Mouse (Mus musculus): ENCODE measurements around the gene Muc20.

DNA sequence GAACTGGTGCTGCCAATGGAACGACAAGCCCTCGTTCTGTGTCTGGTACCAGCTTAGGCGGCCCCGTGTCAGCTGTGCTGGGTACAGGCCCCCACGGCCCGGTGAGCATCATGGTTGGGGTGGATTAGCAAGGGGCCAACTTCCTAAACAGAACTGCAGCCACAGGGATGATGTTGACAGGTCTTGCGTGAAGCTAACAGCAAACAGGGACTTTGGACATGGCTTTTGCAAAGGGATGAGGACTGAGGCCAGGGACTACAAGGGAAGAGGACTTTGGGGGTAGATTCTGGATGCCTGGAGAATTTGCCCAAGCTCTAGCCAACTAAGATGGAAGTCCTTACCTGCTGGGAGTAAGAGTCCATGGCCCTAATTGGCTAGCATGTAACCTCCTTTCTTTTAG, 30.3 kb downstream of the Muc20 start:
- TF ChIP-seq GATA1 (IDR thresholded peaks at IDR 0.05; ENCODE audit: borderline replicate concordance, low read length) (no peak), FLI1 (IDR thresholded peaks at IDR 0.05; ENCODE audit: low read length) (no peak)

Measured in megakaryocyte, embryonic 14.5 days (primary cell).